Mouse (Mus musculus) midbrain, embryonic 15.5 days (tissue): ENCODE results near the gene Slc25a42. TPM values are rescaled to one million over a fixed set of nuclear protein-coding genes. Genes with fewer than 3 reads are reported as not detected.
A peak's percentile ranks its signal among the peaks of the same experiment; 100 is the strongest.

Experiments
- ATAC-seq: fragments of 200-750 bp; cut with Nextera tagmentation; replicated peaks from 2 replicates; pipeline ENCODE4 v1.8.0; 2017; ENCODE audit warnings: moderate TSS enrichment
- H3K27ac ChIP-seq: fragments of 300-500 bp; sonication (generic); 2 replicates; pipeline ENCODE4 v1.5.1; 2015; ENCODE audit warnings: mild to moderate bottlenecking, inconsistent platforms
- H3K27me3 ChIP-seq: fragments of 300-500 bp; sonication (generic); replicated peaks from 2 replicates; pipeline ENCODE4 v1.6.1; 2015; ENCODE audit warnings: inconsistent platforms
- H3K36me3 ChIP-seq: fragments of 300-500 bp; sonication (generic); replicated peaks from 2 replicates; pipeline ENCODE4 v1.6.1; 2015; ENCODE audit warnings: inconsistent platforms
- H3K4me1 ChIP-seq: fragments of 300-500 bp; sonication (generic); 2 replicates; pipeline ENCODE4 v1.6.1; 2015; ENCODE audit warnings: inconsistent platforms
- H3K4me2 ChIP-seq: fragments of 300-500 bp; sonication (generic); 2 replicates; pipeline ENCODE4 v1.6.1; 2015; ENCODE audit warnings: inconsistent platforms, mild to moderate bottlenecking, moderate library complexity
- H3K4me3 ChIP-seq: fragments of 300-500 bp; sonication (generic); 2 replicates; pipeline ENCODE4 v1.5.1; 2015; ENCODE audit warnings: mild to moderate bottlenecking, inconsistent platforms
- H3K9ac ChIP-seq: fragments of 300-500 bp; sonication (generic); 2 replicates; pipeline ENCODE4 v1.6.1; 2015; ENCODE audit warnings: mild to moderate bottlenecking, inconsistent platforms
- H3K9me3 ChIP-seq: fragments of 300-500 bp; sonication (generic); 2 replicates; pipeline ENCODE4 v1.6.1; 2016; ENCODE audit warnings: inconsistent platforms
- WGBS: fragments of 180-500 bp; shearing (Covaris S2); methylation state at CpG from one replicate; pipeline ENCODE4 v1.1.7; 2015; ENCODE audit warnings: mixed read lengths; 5-methylcytosine and 5-hydroxymethylcytosine counted together
- polyA plus RNA-seq: library from polyadenylated mRNA; unstranded; fragments of >200 nt; fragmentation: Nextera tagmentation; extraction: Ambion mirVana; gene quantifications from 2 replicates; pipeline ENCODE4 v1.2.1, GENCODE M21; 2015

Gene Slc25a42
- polyA plus RNA-seq, 1 experiment from 2014 or later = 10.9 TPM

DNA sequence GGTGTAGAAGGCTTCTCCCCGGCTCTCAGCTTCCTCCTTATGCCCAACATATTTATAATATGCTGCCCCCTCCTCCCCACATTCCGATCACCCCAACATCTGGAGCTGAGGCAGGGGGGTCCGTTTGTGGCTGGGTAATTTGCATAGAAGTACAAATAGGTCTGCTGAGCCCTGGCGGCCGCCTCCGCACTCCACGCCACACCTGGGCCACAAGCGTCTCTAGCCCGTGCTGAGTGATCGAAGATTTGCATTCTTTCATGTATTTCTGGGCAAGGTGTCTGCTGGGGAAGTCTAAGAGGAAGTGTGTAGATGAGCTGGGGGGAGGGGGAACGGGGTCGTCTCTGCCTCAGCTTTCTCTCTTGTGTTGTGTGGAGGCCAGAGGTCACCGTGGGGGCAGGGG, 52.1 kb downstream of the Slc25a42 start:
- no peak overlapping the region for H3K27ac ChIP-seq
- no peak overlapping the region for H3K4me3 ChIP-seq
- no peaks in the 10 kb centered on the region for H3K9me3 ChIP-seq
- H3K4me2 ChIP-seq = no peak overlapping the region
- no peaks in the 10 kb centered on the region for H3K36me3 ChIP-seq
- WGBS = 72% methylated on average over 13 of the region's 13 CpGs
- H3K4me1 ChIP-seq = peaks cover 9% of the 10 kb centered on the region
- H3K27me3 ChIP-seq = 0 out of 2 replicates have a peak, but pooled peaks cover 3% of the 10 kb centered on the region
- no peak overlapping the region for H3K9ac ChIP-seq
- no peak for ATAC-seq

DNA sequence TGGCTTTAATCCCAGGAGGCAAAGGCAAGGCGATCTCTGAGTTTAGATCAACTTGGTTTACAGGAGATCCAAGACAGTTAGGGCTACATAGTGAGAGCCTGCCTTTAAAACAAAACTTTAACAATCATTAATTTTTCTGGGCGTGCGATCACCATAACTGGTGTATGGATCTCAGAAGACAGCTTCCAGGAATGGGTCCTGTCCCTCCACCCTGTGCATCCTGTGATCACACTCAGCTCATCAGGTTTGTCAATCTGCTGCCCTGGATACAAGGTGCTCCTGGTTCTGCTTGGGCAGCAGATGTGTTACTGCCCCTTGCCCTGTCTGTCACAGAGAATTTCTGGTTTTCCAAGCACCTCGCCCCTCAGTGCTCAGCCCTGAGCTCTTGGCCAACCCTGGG, 52.9 kb downstream of the Slc25a42 start:
- Histone ChIP-seq H3K36me3 (no peaks in the 10 kb centered on the region), H3K9ac (no peak overlapping the region), H3K4me1 (peaks cover 9% of the 10 kb centered on the region), H3K4me3 (no peak overlapping the region), H3K27ac (no peak overlapping the region), H3K27me3 (0 out of 2 replicates have a peak, but pooled peaks cover 2% of the 10 kb centered on the region), H3K4me2 (no peak overlapping the region), H3K9me3 (no peaks in the 10 kb centered on the region)
- no peak for ATAC-seq
- 86% methylated on average over 4 of the region's 4 CpGs for WGBS

DNA sequence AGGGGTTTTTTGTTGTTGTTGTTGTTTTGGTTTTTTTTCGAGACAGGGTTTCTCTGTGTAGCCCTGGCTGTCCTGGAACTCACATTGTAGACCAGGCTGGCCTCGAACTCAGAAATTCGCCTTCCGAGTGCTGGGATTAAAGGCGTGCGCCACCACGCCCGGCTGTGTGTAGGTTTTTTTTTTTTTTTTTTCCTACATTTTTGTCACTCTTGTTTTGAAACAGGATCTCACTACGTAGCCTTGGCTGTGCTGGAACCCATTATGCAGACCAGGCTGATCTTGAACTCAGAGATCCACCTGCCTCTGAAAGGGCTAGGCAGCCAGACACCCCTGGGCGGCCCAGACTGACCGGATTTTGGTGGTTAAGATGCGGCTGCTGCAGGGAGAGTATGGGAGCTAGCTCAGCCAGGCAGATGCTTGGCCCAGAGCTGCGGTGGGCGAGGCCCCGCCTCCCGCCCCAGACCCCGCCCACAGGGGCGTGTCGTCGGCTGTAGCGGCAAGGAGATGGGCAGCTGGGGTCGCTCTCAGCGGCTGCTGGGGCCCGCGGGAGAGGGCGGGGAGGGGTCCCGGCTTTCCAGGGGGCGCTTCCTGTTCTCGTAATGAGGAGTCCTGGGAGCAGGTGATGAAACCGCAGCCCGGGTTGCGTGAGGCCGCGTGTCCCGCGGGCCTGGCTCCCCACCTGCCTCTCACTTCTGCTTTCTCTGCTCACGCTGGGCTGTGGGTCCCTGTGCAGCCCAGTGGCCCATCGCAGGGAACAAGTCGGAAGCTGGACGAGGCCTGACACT, 53.8 kb downstream of the Slc25a42 start:
- Histone ChIP-seq H3K4me1 (peaks cover 9% of the 10 kb centered on the region), H3K4me2 (peak overlapping the region; percentile 72), H3K4me3 (peak overlapping the region; percentile 48), H3K36me3 (no peaks in the 10 kb centered on the region), H3K27ac (peak overlapping the region; percentile 8; the same call in 1 of the 2 replicates), H3K9me3 (no peaks in the 10 kb centered on the region), H3K27me3 (no peaks in the 10 kb centered on the region), H3K9ac (peak overlapping the region; percentile 55)
- peak; percentile 93 for ATAC-seq
- WGBS = 10% methylated on average over 38 of the region's 40 CpGs

DNA sequence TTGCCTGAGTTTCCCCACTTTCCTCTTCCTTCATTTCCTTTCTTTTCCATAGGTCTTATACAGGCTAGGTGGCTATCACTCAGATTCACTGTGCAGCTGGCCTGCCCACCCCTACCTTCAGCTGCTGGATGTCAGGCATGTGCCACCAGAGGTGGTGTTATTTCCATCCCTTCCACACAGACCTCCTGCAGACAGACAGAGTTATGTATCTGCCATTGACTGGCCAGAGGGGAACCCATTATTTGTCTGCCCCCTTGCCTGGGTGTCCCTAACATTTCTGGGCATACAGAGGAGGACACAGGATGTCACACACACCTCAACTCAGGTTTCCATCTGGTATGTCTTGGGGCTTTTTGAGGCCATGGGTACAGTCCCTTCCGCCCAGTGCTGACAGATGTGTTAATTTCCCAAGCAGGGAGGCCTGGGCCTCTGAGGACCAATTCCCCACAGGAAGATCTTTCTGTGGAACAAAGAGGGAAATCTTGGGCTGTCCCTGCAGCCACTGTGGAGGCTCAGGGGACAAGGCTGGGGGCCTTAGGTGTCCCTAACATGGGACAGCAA, 54.8 kb downstream of the Slc25a42 start:
- 87% methylated on average over 1 of the region's 1 CpGs for WGBS
- Histone ChIP-seq H3K4me2 (no peak overlapping the region), H3K27me3 (no peaks in the 10 kb centered on the region), H3K27ac (no peak overlapping the region), H3K9me3 (no peaks in the 10 kb centered on the region), H3K9ac (no peak overlapping the region), H3K36me3 (no peaks in the 10 kb centered on the region), H3K4me1 (peaks cover 13% of the 10 kb centered on the region), H3K4me3 (no peak overlapping the region)
- no peak for ATAC-seq

DNA sequence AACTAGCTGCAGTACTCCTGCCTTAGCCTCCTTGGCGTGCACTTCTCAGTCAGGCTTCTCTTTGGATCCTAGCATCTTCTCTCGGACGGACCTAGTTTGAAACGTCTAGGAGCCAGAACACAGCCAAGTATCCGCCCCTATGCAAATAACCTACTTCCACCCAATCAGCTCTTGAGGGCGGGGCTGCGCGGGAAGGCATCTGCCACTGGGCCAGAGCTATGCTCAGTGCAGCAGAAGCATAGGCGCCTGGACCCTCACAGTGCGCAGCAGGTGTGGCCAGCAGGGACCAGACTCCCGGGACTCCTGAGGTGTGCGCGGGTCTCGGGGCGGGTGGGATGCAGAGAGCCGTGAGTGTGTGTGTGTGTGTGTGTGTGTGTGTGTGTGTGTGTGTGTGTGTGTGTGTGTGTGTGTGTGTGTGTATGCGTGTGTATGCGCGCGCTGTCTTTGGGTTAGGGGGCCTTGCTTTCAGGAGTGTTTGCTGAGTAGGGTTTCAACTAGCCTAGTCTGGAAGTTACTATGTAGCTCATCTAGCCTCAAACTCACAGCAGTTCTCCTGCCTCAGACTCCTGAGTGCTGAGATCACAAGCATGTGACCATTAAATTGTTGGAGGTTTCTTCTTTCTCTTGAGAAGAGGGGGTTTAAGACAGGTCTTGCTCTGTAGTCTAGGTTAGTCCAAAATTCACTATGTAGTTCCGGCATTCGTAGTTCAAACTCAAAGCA, 59.4 kb downstream of the Slc25a42 start:
- ATAC-seq = peak; percentile 86
- Histone ChIP-seq H3K4me2 (peak overlapping the region; percentile 39), H3K27me3 (no peaks in the 10 kb centered on the region), H3K27ac (no peak overlapping the region), H3K4me1 (peaks cover 9% of the 10 kb centered on the region), H3K9me3 (no peaks in the 10 kb centered on the region), H3K9ac (no peak overlapping the region), H3K4me3 (no peak overlapping the region), H3K36me3 (no peaks in the 10 kb centered on the region)
- WGBS = 10% methylated on average over 18 of the region's 22 CpGs

DNA sequence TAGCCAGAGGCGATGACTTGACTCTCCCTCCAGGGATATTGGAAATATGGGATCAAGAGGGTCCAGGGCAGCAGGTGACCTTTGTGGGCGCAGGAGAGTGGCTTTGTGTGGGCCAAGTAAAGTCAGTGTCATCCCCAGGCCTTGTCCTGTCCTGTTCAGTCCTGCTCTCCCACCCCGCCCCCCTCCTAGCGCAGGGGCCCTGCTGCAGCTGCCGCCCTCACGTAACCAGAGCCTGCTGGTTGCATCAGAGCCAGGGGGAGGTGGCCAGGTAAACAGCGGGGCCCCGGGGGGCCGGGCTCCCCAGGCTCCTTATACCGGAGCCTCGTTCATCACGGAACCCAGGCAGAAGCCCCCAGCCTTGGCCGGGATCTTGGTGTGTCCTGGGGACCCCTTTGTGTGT, 61.9 kb downstream of the Slc25a42 start:
- peak; percentile 15; the same call in 1 of the 2 replicates for ATAC-seq
- H3K27ac ChIP-seq = no peak overlapping the region
- no peak overlapping the region for H3K4me3 ChIP-seq
- 15% methylated on average over 13 of the region's 13 CpGs for WGBS
- peaks cover 9% of the 10 kb centered on the region for H3K4me1 ChIP-seq
- H3K27me3 ChIP-seq = no peaks in the 10 kb centered on the region
- peaks cover 10% of the 10 kb centered on the region for H3K36me3 ChIP-seq
- H3K4me2 ChIP-seq = no peak overlapping the region
- no peak overlapping the region for H3K9ac ChIP-seq
- H3K9me3 ChIP-seq = no peaks in the 10 kb centered on the region

DNA sequence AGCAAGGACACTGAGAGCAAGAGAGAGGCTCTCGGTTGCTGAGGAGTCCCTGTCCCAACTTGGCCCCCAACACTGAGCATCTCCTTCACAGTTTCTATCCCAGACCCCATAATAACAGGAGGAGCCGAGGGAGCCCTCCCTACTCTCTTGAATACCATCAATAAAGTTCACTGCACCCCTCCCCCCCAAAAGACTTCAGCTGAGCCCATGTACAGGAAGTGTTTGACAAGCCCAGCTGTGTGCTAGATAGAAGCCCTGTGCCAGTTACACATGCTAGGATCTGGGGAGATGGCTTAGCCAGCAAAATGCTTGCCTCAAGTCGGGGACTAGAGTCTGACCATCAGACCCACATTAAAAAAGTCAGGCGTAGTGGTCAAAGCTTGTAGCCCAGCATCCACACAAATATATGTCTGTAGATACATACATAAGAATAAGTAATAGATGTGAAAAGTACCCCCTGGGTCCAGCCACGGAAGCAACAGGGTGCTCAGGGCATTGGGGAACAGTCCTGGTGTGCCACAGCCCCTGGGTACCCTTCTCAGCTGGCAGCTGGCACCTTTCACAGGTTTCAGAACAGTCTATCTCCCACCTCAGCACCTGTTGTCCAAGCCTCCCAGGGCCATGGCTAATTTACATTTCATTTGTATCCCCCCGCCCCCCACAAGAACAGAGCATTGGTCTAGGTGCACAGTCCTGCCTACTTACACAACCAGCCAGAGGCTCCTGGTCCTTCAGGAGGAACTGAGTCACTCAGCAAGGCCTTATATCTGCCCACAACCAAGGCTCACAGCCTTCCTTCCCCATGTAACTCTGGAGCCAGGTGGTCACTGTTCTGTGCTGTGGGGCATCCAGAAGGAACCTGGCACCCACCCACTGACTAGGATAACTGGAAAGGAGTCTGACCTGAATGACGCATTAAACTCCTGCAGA, 64.2 kb downstream of the Slc25a42 start:
- 91% methylated on average over 7 of the region's 7 CpGs for WGBS
- Histone ChIP-seq H3K4me1 (peaks cover 9% of the 10 kb centered on the region), H3K27me3 (no peaks in the 10 kb centered on the region), H3K36me3 (peaks cover 17% of the 10 kb centered on the region), H3K4me2 (no peak overlapping the region), H3K9me3 (no peaks in the 10 kb centered on the region), H3K4me3 (no peak overlapping the region), H3K27ac (no peak overlapping the region), H3K9ac (no peak overlapping the region)
- no peak for ATAC-seq

DNA sequence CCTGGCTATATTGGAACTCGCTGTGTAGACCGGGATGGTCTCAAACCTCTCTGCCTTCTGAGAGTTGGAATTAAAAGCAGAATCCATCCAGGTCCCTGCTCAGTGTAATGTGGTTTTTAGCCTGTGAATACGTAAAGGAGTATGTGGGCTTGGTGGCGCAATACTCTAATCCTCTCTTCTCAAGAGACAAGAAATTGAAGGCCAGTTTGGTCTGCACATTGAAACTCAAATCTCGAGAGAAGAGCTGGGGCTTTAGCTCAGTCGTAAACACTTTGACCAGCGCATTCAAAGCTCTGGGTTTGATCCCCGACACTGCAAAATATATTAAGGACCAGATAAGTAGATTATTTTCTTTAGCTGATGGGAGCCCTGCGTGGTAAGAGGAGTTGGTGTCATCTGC, 72.1 kb downstream of the Slc25a42 start:
- Histone ChIP-seq H3K36me3 (peaks cover 13% of the 10 kb centered on the region), H3K9me3 (no peaks in the 10 kb centered on the region), H3K9ac (peak overlapping the region; percentile 86), H3K27me3 (no peaks in the 10 kb centered on the region), H3K4me3 (peak overlapping the region; percentile 74), H3K4me2 (peak overlapping the region; percentile 79), H3K27ac (peak overlapping the region; percentile 85), H3K4me1 (peaks cover 24% of the 10 kb centered on the region)
- 6% methylated on average over 9 of the region's 9 CpGs for WGBS
- 0 out of 2 replicates have a peak, but pooled peaks have one; percentile 0 for ATAC-seq

DNA sequence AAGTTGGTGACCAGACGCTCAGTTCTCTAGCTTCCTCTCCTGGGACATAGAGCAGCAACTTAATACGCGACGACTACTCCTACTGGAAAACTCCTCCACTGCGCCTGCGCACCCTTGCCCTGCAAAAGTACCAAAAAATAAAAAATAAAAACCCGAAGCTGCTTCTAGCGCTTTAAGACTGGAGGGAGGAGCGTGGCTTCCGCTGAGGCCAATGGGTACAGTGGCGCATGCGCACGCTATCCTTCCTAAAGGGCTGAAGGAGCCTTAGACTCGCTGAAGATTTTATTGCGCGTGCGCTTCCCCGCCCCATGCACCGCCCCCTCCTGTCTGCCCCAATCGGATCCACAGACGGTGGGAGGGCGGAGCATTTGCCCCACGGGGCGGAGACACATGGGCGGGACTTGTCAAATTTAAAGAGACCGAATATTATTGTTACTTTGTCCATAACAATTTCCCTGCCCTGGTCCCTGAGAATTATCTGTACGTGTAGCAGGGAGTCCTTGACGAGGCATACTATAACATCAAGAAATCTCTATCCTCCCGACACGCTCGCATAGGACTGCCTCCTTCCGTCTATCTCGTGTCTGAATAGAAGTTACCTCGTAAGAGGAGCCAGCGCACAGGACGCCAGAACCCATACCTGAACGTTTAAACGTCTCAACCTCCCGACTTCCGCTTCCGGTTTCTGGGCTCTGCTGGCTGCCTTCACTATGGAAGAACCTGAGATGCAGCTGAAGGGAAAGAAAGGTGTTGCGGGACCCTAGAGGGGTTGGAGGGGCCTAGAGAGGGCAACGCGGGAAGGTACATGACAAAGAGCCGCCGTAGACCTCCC, 72.9 kb downstream of the Slc25a42 start, which contains the start of the genes Rfxank, Borcs8 and Mef2b:
Gene Rfxank, minus strand, starts transcription at position 129 of the 832 bp plus-strand sequence.
Gene Borcs8, plus strand, starts transcription at position 474 of the 832 bp plus-strand sequence.
Gene Mef2b, plus strand, starts transcription at position 686 of the 832 bp plus-strand sequence.
- H3K4me1 ChIP-seq = peaks cover 24% of the 10 kb centered on the region
- no peaks in the 10 kb centered on the region for H3K9me3 ChIP-seq
- peak; percentile 96 for ATAC-seq
- peak within 1 kb of the TSS; percentile 74 for H3K4me3 ChIP-seq
- H3K27ac ChIP-seq = peak within 1 kb of the TSS; percentile 85
- H3K4me2 ChIP-seq = peak within 1 kb of the TSS; percentile 79
- peaks cover 17% of the 10 kb centered on the region for H3K36me3 ChIP-seq
- H3K27me3 ChIP-seq = no peaks in the 10 kb centered on the region
- peak within 1 kb of the TSS; percentile 86 for H3K9ac ChIP-seq
- WGBS = under 1% methylated on average over 46 of the region's 46 CpGs

DNA sequence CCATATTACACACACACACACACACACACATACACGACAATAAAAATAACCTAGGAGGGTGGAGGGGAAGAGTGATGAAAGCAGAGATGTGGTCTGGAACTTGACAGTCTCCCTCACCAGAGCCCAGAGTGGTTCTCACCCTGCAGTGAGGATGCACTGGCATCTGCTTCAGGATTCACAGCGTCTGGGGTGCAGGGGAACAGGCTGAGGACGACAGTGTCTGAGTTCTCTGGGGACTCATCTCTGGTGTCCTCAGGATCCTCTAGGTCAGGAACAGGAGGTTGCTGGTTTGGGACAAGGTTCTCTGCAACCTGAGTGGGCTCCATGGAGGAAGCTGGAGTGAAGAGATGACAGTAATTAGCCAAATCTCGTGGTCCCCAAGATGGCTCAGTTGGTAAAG, 74.2 kb downstream of the Slc25a42 start:
- no peak for ATAC-seq
- Histone ChIP-seq H3K4me3 (no peak overlapping the region; the same call in 1 of the 2 replicates), H3K27ac (no peak overlapping the region), H3K4me1 (peaks cover 24% of the 10 kb centered on the region), H3K9ac (no peak overlapping the region), H3K4me2 (peak overlapping the region; percentile 71; the same call in 1 of the 2 replicates), H3K36me3 (peaks cover 10% of the 10 kb centered on the region), H3K9me3 (no peaks in the 10 kb centered on the region), H3K27me3 (no peaks in the 10 kb centered on the region)
- WGBS = 78% methylated on average over 4 of the region's 4 CpGs

DNA sequence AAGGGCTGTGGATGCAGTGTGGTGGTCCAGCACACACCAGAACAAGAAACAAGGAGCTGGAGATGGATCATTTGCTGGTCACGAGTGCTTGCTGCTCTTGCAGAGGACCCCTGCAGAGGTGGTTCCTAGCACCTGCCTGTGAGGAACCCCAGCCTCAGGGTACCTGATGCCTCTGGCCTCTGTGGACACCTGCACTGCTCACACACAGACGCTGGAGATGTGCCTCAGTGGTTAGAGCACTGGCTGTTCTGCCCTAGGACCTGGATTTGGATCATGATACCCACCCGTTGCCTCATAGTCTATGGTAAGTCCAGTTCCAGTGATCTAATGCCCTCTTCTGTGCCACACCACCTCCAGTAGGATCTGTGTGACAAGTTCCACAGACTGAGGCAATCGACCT, 75.5 kb downstream of the Slc25a42 start:
- WGBS = 85% methylated on average over 4 of the region's 4 CpGs
- Histone ChIP-seq H3K4me2 (no peak overlapping the region), H3K4me3 (no peak overlapping the region), H3K4me1 (peaks cover 31% of the 10 kb centered on the region), H3K9me3 (no peaks in the 10 kb centered on the region), H3K27ac (no peak overlapping the region), H3K27me3 (no peaks in the 10 kb centered on the region), H3K36me3 (peaks cover 5% of the 10 kb centered on the region; the same call in 1 of the 2 replicates), H3K9ac (no peak overlapping the region)
- no peak for ATAC-seq
